Mouse (Mus musculus) left cerebral cortex, adult 18-20 months (tissue): ENCODE results near the gene Vmn1r158. TPM values are rescaled to one million over a fixed set of nuclear protein-coding genes. Genes with fewer than 3 reads are reported as not detected.
"Not testable (repeated sequence)": the region's sequence is repeated elsewhere in the genome, so short reads cannot be mapped to it uniquely, and the experiment has no call there.

Experiments
- DNase-seq, 2 experiments: peaks; one replicate each; pipeline ENCODE4 v3.0.0; 2021 to 2022; ENCODE audit warnings: low spot score in 2 of 2, mixed read lengths in 1 of 2
- long read RNA-seq, 2 experiments: library from polyadenylated mRNA; stranded (forward); transcript quantifications; one replicate each; pipeline ENCODE4 v2.0.0; 2021
- total RNA-seq, 2 experiments: library from RNA; stranded (reverse); gene quantifications; 2 replicates each; pipeline ENCODE4 v1.2.3; 2021

The Vmn1r158 gene
- total RNA-seq: not detected
- long read RNA-seq, experiment 1: 0 reads
- long read RNA-seq, experiment 2: 0 reads

DNA sequence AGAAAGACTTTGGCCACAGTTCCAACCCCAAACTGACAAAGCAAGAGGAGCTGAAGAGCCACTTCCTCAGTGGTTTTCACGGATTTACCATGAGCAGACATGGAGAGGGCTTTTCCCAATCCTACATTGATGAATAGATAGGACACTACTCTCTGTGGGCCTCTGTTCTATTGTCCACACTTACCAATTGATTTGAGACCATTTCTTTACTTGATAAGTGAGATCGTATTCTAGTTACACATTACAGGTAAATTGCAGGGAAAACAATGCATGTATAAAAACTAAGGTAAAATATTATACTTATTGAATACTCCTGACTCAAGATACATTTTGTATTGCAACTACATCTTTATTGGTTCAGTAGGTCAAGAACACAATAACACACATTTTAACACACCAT, at the start of gene Vmn1r158:
TSS of gene Vmn1r158 (minus strand) at position 101 of the 400 bp plus-strand sequence.
- DNase-seq: not testable (repeated sequence)

DNA sequence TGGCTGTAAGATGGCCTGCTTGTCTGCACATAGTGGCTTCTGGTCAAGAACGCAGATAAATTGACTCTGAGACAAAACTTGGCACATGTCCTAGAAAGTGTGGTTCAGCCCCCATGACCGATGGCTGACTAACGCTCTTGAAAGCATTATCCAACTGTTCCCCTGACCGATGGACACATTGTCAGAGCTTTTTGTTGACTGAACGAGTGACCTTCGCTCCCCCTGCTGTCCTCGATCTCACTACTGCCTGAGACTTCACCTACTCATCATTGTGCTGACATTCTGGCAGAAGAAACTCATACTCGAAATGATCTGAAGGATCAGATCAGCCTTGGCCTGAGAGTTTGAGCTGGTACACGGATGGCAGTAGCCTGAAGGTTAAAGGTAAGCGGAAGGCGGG, 14.6 kb downstream of the Vmn1r158 start:
- not testable (repeated sequence) for DNase-seq

DNA sequence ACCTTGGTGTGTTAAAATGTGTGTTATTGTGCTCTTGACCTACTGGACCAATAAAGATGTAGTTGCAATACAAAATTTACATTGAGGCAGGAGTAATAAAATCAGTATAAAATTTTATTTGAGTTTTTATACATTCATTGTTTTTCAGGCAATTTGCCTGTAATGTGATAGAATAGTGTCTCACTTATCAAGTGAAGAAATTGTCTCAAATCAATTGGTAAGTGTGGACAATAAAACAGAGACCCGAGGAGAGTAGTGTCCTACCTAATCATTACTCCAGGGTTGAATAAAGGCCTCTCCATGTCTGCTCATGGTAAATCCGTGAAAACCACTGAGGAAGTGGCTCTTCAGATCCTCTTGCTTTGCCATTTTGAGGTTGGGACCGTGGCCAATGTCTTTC, 29.2 kb downstream of the Vmn1r158 start, which contains the start of gene Vmn1r157:
TSS of gene Vmn1r157 (plus strand) at position 301 of the 400 bp plus-strand sequence.
- DNase-seq: not testable (repeated sequence)

Other genes with a start within 250 kb of the Vmn1r158 start
- gene Gm4201, start 225.4 kb downstream of the Vmn1r158 start, total RNA-seq: not detected
- gene Gm4565, start 202.7 kb downstream of the Vmn1r158 start, total RNA-seq: not detected
- not detected for gene Vmn1r155, start 132.8 kb downstream of the Vmn1r158 start, total RNA-seq
- not detected for gene Gm8693, start 98.5 kb downstream of the Vmn1r158 start, total RNA-seq
- gene Gm4567, start 71.1 kb downstream of the Vmn1r158 start, total RNA-seq: not detected
- gene Vmn1r157, start 29.1 kb downstream of the Vmn1r158 start, total RNA-seq: not detected
- not detected for gene Vmn1r159, start 52.8 kb upstream of the Vmn1r158 start, total RNA-seq
- gene Vmn1r160, start 80.4 kb upstream of the Vmn1r158 start, total RNA-seq: not detected
- gene Gm4214, start 193.9 kb upstream of the Vmn1r158 start, total RNA-seq: not detected
- gene Gm4216, start 229.1 kb upstream of the Vmn1r158 start, total RNA-seq: not detected